Mouse (Mus musculus) liver, adult (tissue): ENCODE data around the gene Gm20479.

Experiments used
- GATA4 ChIP-seq: IDR thresholded peaks from 2 replicates; pipeline ENCODE4 v1.6.1; 2014; ENCODE audit warnings: mild to moderate bottlenecking, low read length; ENCODE audit not compliant: insufficient replicate concordance

The Gm20479 gene

DNA sequence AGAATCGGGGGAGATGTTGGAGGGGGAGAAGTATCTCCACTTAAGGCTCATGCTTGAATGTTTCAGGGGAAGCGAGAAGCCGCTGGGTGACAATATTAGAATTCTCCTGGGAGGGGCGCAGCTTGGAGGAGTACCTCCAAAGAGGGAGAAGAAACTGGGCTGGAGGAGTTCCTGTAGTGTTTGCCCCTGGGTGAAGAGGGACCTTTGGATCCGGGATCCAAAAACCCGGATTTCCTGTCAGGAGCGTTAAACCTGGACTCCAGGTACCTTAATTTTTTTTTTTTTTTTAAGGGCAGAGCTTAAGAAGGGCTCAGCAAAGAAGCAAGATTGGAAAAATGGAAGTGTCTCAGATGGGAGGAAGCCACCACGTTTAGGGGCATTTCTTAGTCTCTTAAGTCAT, 25.4 kb downstream of the Gm20479 start:
- no peak for TF ChIP-seq GATA4

DNA sequence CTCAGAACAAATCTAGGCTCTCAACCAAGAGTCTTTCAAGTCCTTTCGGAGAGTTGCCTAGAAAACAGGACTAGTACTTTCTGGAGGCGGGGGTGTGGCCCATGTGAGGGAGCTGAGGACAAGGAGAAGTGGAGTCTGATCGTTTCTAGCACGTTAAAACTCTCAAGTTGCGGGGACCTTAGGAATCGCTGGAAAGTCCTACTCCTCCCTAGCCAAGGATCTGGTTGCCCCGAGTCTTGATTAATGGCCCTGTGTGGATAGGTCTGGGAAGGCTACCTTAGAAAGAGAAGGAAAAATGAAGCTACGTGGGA, 25.7 kb downstream of the Gm20479 start:
- TF ChIP-seq GATA4, result no peak

- peak; percentile 10; the same call in 1 of the 2 replicates for TF ChIP-seq GATA4
Measured at GRCm38 (mm10) chr7:27330709-27331540, 26.3 kb downstream of the Gm20479 start.

DNA sequence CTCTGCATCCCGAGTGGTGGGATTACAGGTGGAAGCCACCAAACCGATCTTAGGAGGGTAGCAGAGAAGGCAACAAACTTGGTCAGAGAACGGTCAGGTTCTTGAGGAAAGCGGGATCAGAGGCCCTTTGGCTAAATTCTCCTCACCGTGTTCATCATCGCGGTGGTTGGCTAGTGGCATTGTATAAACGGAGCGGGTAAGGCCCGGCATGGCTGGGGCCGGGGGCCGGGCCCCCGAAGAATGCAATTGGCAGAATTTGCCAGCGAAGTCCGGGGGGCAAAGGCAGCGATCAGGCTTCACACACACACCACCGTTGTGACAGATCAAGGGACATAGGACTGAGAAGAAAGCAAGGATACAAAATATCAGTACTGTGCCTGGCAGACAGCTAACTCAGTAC, 27.2 kb downstream of the Gm20479 start:
- TF ChIP-seq GATA4, result no peak

GRCm38 (mm10) chr7:27329326-27329947, 27.8 kb downstream of the Gm20479 start:
- TF ChIP-seq GATA4, result no peak

DNA sequence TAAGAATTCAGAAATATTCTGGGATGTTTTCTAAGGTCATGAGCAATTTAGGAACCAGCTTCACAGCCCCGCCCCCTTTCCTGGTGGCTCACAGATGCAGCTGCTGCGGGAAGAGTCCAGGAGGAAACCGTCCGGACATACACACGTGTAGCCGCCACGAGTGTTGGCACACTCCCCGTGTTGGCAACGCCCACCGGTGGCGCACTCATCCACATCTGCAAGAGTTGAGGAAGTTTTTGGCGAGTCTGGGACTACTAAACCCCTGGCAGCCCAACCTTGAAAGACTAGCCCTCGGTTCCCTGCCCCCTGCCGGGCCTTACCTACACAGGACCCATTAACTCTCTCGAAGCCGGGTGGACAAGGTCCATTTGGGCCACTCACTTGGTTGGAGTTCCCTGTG, 28.6 kb downstream of the Gm20479 start:
- no peak for TF ChIP-seq GATA4

GRCm38 (mm10) chr7:27328161-27328560, 29.1 kb downstream of the Gm20479 start:
- no peak for TF ChIP-seq GATA4

DNA sequence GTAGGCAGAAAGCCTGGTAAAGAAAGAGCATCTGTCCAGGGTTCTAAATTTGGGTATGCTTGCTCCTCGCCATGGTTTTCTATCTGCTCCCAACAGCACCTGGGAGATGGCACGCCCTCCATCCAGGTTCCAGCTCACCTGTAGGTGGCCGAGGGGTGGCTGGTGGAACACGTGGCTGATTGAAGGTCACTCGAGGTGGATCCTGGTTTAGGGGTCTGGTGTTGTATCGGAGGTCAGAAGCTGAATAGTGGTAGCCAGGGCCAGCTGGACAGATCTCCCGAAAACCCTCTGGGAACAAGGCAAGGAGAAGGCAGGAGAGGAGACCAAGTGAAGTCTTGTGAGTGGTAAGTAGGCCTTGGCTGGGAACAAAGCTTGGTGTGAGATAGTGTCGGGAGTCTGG, 29.7 kb downstream of the Gm20479 start:
- no peak for TF ChIP-seq GATA4

DNA sequence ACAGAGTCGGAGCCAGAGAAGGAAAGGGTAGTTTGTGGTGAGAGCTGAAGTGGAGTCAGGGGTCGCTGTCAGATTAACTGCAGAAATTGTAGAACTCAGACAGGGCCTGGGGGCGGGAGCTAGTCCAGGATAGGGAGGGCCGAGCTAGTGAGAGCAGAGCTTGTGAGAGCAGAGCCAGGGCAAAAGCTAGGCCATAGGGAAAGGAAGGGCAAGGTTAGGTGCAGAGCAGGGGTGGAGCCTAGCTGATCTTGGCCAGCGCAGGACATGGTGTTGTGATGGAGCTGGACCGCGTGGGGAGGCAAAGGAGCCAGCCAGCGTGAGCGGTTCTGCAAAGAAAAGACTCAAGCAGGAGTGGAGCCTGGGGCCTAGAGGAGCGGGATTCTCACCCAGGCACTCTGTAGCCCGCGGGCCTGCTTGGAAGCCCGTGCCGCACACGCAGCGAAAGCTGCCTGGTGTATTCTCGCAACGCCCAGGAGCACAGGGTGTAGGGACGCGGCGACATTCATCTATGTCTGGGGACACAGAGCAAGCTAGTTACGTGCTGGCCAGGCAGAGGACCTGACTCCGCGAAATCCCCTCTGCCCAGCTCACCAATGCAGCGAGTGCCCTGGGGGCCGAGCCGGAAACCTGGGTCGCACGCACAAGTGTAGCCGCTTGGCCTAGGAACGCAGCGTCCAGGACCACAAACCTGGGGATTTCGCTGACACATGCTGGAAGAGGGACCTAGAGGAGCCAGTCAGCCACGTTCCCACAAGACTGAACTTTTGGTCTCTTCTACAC, 30.9 kb downstream of the Gm20479 start:
- TF ChIP-seq GATA4, result no peak

GRCm38 (mm10) chr7:27325697-27326096, 31.5 kb downstream of the Gm20479 start:
- TF ChIP-seq GATA4, result no peak

DNA sequence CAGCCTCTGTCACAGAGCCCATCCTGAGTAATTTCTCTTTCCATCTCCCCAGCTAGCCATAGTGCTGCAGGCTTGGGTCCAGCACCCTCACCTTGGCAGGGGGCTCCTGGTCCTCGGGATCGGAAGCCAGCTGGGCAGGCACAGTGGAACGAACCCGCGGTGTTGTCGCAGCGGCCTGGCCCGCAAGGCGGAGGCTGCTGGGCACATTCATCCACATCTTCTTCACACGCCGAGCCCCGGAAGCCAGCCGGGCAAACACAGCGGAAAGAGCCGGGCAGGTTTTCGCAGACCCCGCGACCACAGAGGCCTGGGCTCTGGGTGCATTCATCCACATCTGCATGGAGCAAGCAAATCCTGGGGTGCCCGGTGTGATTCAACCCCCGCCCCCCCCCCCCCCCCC, 32.3 kb downstream of the Gm20479 start:
- no peak for TF ChIP-seq GATA4

- TF ChIP-seq GATA4, result no peak
Measured at GRCm38 (mm10) chr7:27324161-27324560, 33.1 kb downstream of the Gm20479 start.

GRCm38 (mm10) chr7:27323001-27323400, 34.2 kb downstream of the Gm20479 start:
- TF ChIP-seq GATA4, result no peak

- TF ChIP-seq GATA4, result no peak
Measured at GRCm38 (mm10) chr7:27322291-27322690, 34.9 kb downstream of the Gm20479 start.

GRCm38 (mm10) chr7:27319411-27319810, 37.8 kb downstream of the Gm20479 start:
- TF ChIP-seq GATA4, result no peak

- no peak for TF ChIP-seq GATA4
Measured at GRCm38 (mm10) chr7:27315958-27316357, 41.3 kb downstream of the Gm20479 start.
